Mouse (Mus musculus) ES-Bruce4 (cell line): ENCODE measurements around the gene Tmbim6. TPM values are rescaled to one million over a fixed set of nuclear protein-coding genes. Genes with fewer than 3 reads are reported as not detected.
A peak's percentile ranks its signal among the peaks of the same experiment; 100 is the strongest.

ENCODE experiments used
- H3K27ac ChIP-seq: 2 replicates; pipeline ENCODE4 v1.5.1; 2012; ENCODE audit warnings: low read length, inconsistent platforms; ENCODE audit not compliant: insufficient read depth
- H3K27me3 ChIP-seq: 2 replicates; pipeline ENCODE4 v1.6.1; 2012; ENCODE audit warnings: mild to moderate bottlenecking, low read length, inconsistent platforms; ENCODE audit not compliant: control insufficient read depth, poor library complexity, insufficient read depth, severe bottlenecking
- H3K36me3 ChIP-seq: 2 replicates; pipeline ENCODE4 v1.6.1; 2012; ENCODE audit warnings: inconsistent platforms, mild to moderate bottlenecking, low read length, moderate library complexity; ENCODE audit not compliant: control insufficient read depth, poor library complexity, insufficient read depth, severe bottlenecking
- H3K4me1 ChIP-seq: one replicate; pipeline ENCODE4 v1.8.1; 2011; ENCODE audit warnings: low read length; ENCODE audit not compliant: control insufficient read depth, insufficient read depth
- H3K4me3 ChIP-seq: 2 replicates; pipeline ENCODE4 v1.5.1; 2011; ENCODE audit warnings: low read depth, mild to moderate bottlenecking, low read length
- H3K9ac ChIP-seq: 2 replicates; pipeline ENCODE4 v1.6.1; 2012; ENCODE audit warnings: low read depth, mild to moderate bottlenecking, inconsistent platforms; ENCODE audit not compliant: poor library complexity, severe bottlenecking
- H3K9me3 ChIP-seq: replicated peaks from 2 replicates; pipeline ENCODE4 v1.6.1; 2012; ENCODE audit warnings: mild to moderate bottlenecking, low read length, inconsistent platforms; ENCODE audit not compliant: control insufficient read depth, poor library complexity, insufficient read depth, severe bottlenecking
- CTCF ChIP-seq: IDR thresholded peaks from one replicate; pipeline ENCODE4 v1.8.1; 2011; ENCODE audit warnings: low read depth, low read length
- EP300 ChIP-seq: IDR thresholded peaks from 2 replicates; pipeline ENCODE4 v1.6.1; 2011; ENCODE audit warnings: low read depth, low read length; ENCODE audit not compliant: insufficient read depth
- POLR2A ChIP-seq: IDR thresholded peaks from one replicate; pipeline ENCODE4 v1.8.1; 2011; ENCODE audit warnings: low read length; ENCODE audit not compliant: insufficient read depth
- polyA plus RNA-seq: library from polyadenylated mRNA; stranded (reverse); fragments of >200 nt; gene quantifications from 2 replicates; pipeline ENCODE4 v1.2.4, GENCODE M21; 2011; ENCODE audit warnings: low read depth; ENCODE audit not compliant: missing spikeins, insufficient read depth, insufficient read length

Tmbim6 gene
- polyA plus RNA-seq, 1 experiment: 429 TPM

GRCm38 (mm10) chr15:99417692-99418271 lies 25.1 kb downstream of the Tmbim6 start:
- H3K9ac ChIP-seq: peak overlapping the region; percentile 63
- H3K27me3 ChIP-seq: no peaks in the 10 kb centered on the region
- no peaks in the 10 kb centered on the region for H3K36me3 ChIP-seq
- H3K4me1 ChIP-seq: no peaks in the 10 kb centered on the region
- peak overlapping the region; percentile 47 for H3K4me3 ChIP-seq
- no peaks in the 10 kb centered on the region for H3K9me3 ChIP-seq
- TF ChIP-seq EP300: no peak
- TF ChIP-seq POLR2A: no peak
- H3K27ac ChIP-seq: peak overlapping the region; percentile 86

- no peaks in the 10 kb centered on the region for H3K36me3 ChIP-seq
- no peak overlapping the region for H3K4me3 ChIP-seq
- H3K9me3 ChIP-seq: no peaks in the 10 kb centered on the region
- no peaks in the 10 kb centered on the region for H3K27me3 ChIP-seq
- H3K9ac ChIP-seq: peak overlapping the region; percentile 36
- no peaks in the 10 kb centered on the region for H3K4me1 ChIP-seq
- no peak overlapping the region for H3K27ac ChIP-seq
- TF ChIP-seq POLR2A (no peak), EP300 (no peak), CTCF (no peak)
Measured at GRCm38 (mm10) chr15:99420101-99420500, 27.4 kb downstream of the Tmbim6 start.

DNA sequence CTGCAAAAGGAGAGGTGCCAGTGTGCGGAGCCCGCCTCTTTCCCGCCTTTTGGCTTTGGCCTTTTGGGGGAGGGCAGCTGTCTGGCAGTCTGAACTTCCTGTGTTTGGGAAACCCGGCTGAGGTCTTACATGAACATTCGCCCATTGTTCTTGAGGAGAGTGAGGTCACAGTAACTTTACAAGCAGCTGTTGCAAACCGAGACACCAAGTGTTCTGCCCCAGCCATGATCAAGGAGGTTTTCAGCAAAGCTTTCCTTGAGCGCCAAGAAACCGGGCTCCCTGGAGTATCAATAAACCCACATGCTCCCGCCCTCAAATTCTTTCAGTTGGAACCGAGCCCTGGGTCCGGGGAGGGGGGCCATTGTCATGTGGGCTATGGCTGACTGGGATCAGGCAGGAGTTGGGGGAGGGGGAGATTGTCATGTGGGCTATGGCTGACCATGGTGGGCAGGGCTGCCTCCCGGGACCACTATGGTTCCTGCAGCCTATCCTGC lies 27.9 kb downstream of the Tmbim6 start:
- Histone ChIP-seq H3K4me1 (no peaks in the 10 kb centered on the region), H3K4me3 (peak overlapping the region; percentile 53), H3K36me3 (no peaks in the 10 kb centered on the region), H3K9me3 (no peaks in the 10 kb centered on the region), H3K9ac (peak overlapping the region; percentile 36), H3K27ac (peak overlapping the region; percentile 95), H3K27me3 (no peaks in the 10 kb centered on the region)
- TF ChIP-seq EP300 (no peak), CTCF (no peak), POLR2A (peak; percentile 17)

GRCm38 (mm10) chr15:99421152-99421551 lies 28.5 kb downstream of the Tmbim6 start:
- H3K4me1 ChIP-seq: no peaks in the 10 kb centered on the region
- peak overlapping the region; percentile 53 for H3K4me3 ChIP-seq
- no peaks in the 10 kb centered on the region for H3K36me3 ChIP-seq
- peak overlapping the region; percentile 95 for H3K27ac ChIP-seq
- TF ChIP-seq POLR2A (peak; percentile 30), CTCF (no peak), EP300 (no peak)
- H3K9ac ChIP-seq: peak overlapping the region; percentile 36
- H3K27me3 ChIP-seq: no peaks in the 10 kb centered on the region
- no peaks in the 10 kb centered on the region for H3K9me3 ChIP-seq

GRCm38 (mm10) chr15:99421676-99422075 lies 29.0 kb downstream of the Tmbim6 start:
- H3K36me3 ChIP-seq: no peaks in the 10 kb centered on the region
- peak overlapping the region; percentile 63 for H3K27ac ChIP-seq
- no peak overlapping the region for H3K4me3 ChIP-seq
- H3K4me1 ChIP-seq: no peaks in the 10 kb centered on the region
- no peaks in the 10 kb centered on the region for H3K27me3 ChIP-seq
- no peak for TF ChIP-seq CTCF
- H3K9ac ChIP-seq: no peak overlapping the region
- no peaks in the 10 kb centered on the region for H3K9me3 ChIP-seq

- Histone ChIP-seq H3K36me3 (no peaks in the 10 kb centered on the region), H3K4me1 (no peaks in the 10 kb centered on the region), H3K27ac (no peak overlapping the region), H3K27me3 (no peaks in the 10 kb centered on the region), H3K9ac (no peak overlapping the region), H3K4me3 (peak overlapping the region; percentile 8; the same call in 1 of the 2 replicates), H3K9me3 (no peaks in the 10 kb centered on the region)
- TF ChIP-seq CTCF (peak; percentile 26), EP300 (no peak)
Measured at GRCm38 (mm10) chr15:99422551-99422950, 29.9 kb downstream of the Tmbim6 start.
